Mouse (Mus musculus) frontal cortex, adult 2 months (tissue): ENCODE results near the gene Rasa2. TPM values are rescaled to one million over a fixed set of nuclear protein-coding genes. Genes with fewer than 3 reads are reported as not detected.
"Not testable (repeated sequence)": the region's sequence is repeated elsewhere in the genome, so short reads cannot be mapped to it uniquely, and the experiment has no call there.

Experiments used
- DNase-seq, 2 experiments: peaks; one replicate each; pipeline ENCODE4 v3.0.0; 2022; ENCODE audit warnings: low spot score in 1 of 2; ENCODE audit errors: extremely low spot score in 1 of 2
- polyA plus RNA-seq: library from polyadenylated mRNA; depleted of rRNA; stranded (reverse); fragments of >200 nt; gene quantifications from 2 replicates; pipeline ENCODE4 v1.2.3, GENCODE M21; 2012; rRNA removed

The Rasa2 gene
- polyA plus RNA-seq: 26.8 and 28.6 TPM in 2 replicates

DNA sequence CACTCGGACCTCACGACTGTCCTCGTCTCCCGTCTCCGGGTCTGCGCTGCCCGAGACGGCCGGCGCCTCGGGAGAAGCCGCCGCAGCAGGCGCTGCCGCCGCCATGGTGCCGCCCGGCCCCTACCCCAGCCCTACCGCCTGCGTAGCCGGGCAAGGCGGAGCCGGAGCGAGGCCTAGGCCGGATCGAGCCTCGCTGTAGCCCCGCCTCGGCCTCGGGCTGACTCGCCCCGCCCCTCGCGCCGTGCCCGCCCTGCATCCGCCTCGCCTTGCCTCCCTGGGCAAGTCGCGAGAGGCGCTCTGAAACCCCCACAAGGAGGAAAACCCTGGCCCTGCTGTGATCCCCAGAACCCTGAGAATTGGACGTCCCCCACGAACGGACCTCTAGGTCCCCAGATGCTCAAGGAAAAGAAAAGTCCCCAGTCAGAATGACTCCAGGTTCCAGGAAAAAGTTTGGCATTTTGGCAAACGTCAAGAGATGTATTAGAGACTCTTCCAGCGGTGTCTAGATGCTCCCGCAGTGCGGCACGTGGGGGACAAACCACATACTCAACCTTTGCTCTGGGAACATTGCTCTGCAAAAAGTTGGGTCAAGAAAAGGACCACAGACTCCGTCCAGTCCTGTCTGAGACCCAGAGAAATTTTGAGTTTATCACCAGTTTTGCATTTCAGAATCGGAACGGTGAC is at the start of gene Rasa2:
Gene Rasa2, minus strand, starts transcription at position 229 of the 684 bp plus-strand sequence.
- DNase-seq: peak; percentile 70 to 88

- DNase-seq: no peak
Observed at GRCm38 (mm10) chr9:96678611-96679010, 47.2 kb upstream of the Rasa2 start.

DNA sequence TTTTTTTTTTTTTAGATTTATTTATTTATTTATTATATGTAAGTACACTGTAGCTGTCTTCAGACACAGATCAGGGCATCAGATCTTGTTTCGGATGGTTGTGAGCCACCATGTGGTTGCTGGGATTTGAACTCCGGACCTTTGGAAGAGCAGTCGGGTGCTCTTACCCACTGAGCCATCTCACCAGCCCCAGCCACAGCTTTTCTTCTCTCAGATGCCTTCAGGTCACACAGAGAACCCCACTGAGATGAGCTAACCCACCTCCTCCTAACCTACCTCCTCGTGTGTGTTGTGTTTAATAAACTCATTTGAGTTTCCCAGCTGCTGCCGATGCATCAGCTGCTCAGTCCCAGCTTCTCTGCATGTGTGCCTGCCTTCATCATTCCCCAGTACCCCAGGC is 46.3 kb upstream of the Rasa2 start:
- not testable (repeated sequence) for DNase-seq

- no peak for DNase-seq
Observed at GRCm38 (mm10) chr9:96676671-96677070, 45.3 kb upstream of the Rasa2 start.

GRCm38 (mm10) chr9:96675763-96676640 is 44.6 kb upstream of the Rasa2 start:
- DNase-seq: no peak

GRCm38 (mm10) chr9:96675071-96675762 is 43.8 kb upstream of the Rasa2 start:
- DNase-seq: peak in 1 of 2 experiments; percentile 68

DNA sequence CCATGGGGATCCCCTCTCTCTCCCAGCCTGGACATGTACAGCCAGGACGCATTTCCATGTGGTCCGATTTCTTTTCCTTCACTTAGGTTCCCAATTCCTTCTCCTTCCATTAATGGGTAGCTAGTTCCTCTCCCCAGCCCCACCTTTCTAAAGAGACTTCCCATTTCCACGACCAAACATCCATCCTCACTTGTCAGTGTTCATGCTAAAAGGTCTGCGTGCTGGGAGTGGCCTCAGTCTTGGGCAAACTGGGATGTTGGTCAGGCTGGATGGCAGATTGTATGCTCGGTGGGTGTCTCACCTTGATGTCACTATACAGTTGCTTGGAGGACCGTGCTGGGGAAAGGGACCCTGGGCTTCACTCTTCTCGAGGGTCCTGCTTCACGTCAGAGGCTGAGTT is 42.9 kb upstream of the Rasa2 start:
- no peak for DNase-seq

DNA sequence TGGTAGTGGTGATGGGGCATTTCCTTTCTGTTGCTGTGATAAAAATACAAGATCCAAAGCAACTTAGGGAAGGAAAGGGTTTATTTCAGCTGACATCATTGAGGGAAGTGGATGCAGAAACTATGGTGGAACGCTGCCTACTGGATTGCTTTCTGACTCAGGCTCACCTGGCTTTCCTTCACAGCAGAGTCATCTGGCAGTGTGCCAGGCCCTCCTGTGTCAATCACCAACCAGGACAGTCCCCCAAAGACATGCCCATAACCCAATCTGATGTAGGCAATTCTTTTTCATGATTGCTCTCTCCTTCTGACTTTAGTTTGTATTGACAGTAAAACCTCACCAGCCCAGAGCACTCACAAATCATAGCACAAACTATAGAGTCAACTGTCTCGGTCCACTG is 41.0 kb upstream of the Rasa2 start:
- no peak for DNase-seq

- peak in 1 of 2 experiments; percentile 45 for DNase-seq
Observed at GRCm38 (mm10) chr9:96671249-96671648, 39.8 kb upstream of the Rasa2 start.

DNA sequence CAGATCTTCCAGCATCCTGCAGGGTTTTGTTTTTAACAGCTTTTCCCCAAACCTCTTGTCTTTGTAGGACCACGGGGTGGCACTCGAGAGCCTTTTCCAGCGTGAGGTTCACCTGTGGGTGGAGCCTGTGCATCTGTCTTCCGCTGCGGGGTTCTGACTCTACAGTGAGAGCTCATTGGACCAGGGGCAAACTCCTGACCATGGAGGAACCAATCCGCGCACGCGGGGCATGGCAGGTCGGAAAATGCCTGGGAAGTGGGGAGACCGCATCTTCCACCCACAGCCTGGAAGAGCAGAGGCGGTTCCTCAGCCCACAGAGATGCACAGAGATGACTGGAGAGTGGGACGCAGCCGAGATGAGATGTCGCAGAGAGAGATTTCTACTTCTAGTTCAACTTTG is 38.5 kb upstream of the Rasa2 start:
- DNase-seq: peak; percentile 96 to 99

GRCm38 (mm10) chr9:96668628-96669027 is 37.2 kb upstream of the Rasa2 start:
- DNase-seq: peak; percentile 53 to 89

DNA sequence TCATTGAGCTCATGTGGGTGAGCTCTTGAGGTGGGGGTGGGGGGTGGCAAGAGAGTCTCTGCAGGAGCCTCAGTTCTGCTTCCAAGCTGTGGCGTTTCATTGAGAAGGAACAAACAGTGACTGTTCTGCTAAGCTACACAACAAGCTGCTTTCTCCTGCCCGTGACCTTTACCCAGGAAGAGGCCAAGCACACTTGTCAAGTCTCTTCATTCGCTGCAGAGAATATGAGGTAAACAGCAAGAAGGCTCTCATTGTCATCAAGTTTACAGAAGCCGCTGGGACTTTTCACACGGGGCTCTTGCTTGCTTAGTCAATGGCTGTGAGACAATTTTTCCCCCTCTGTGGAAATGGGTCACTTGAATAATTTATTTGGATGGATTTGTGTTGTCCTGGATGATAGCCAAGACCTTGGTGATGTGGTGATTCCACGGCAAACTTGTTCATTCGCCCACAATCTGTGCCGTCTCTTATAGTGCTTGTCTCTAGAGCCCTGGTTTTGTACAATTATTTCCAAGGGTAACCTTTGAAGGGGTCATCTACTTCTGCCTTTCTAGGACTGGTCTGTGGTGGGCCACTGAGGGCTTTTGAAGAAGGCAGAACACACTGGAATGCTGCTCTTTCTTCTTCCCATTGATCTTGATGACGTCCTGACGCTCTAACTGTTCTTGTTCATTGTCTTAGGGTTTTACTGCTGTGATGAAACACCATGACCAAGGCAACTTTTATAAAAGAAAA is 29.3 kb upstream of the Rasa2 start:
- DNase-seq: peak in 1 of 2 experiments; percentile 49

GRCm38 (mm10) chr9:96659801-96660200 is 28.4 kb upstream of the Rasa2 start:
- no peak for DNase-seq

DNA sequence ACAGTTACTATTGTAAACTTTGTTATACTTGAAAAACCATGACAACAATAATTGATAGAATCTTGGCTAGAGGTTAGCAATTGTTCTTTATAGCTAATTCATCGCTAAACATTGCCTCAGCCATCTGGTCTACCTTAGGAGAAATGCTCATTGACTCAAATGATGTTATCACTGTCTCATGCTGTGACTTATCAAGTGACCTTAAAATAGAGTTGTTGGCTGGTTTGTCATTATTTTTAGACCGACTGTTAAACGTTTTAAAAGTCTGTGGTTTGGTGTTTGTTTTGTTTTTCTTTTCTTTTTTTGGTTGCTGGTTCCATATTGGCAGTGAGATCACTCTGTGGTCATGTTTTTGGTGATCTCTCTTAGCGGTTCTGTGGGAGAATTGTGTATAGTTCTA is 22.1 kb upstream of the Rasa2 start:
- DNase-seq: no peak

GRCm38 (mm10) chr9:96652763-96653162 is 21.3 kb upstream of the Rasa2 start:
- DNase-seq: peak in 1 of 2 experiments; percentile 70

DNA sequence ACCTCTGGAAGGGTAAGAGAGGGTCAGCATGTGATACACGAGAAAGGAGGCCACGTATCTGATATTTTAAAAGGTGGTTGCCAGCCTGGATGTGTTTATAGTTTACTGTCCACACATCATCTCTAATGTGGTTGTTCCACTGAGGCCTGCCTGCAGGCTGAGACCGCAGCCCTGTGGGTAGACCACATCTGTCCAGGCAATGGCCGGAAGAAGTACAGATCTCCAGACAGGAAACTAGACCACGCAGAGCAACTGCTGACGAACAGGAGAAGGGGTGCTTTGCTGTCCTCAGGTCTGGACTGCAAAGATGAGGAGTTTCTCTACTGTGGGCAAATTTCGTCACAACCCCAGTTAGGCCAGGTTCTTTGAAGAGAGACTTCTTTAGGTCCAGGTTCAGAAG is 19.4 kb upstream of the Rasa2 start:
- no peak for DNase-seq

- DNase-seq: peak; percentile 45 to 75
Observed at GRCm38 (mm10) chr9:96649924-96650323, 18.5 kb upstream of the Rasa2 start.

DNA sequence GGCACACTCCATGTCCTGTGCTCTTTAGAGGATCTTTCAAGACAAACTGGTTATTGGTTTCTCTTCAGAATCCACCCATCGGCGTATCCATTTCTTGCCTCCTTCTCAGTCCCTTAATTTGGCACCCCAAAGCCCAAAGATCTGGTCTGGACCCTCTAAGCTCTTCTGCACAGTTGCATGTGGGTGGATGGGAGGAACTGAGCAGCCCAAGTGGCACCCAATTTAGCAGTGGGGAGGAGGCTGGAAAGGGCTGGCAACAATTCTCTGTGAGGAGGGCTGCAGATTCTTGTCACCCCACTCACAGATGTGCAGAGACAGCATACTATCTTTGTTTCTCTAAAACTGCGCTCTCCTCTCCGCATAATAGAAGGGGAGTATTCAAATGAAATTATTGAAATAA is 17.9 kb upstream of the Rasa2 start:
- DNase-seq: peak; percentile 60 to 76

- no peak for DNase-seq
Observed at GRCm38 (mm10) chr9:96646668-96647295, 15.4 kb upstream of the Rasa2 start.

- no peak for DNase-seq
Observed at GRCm38 (mm10) chr9:96644840-96645239, 13.4 kb upstream of the Rasa2 start.
